Comparison of ENCODE assay signal across 29 mouse cellular contexts in genomic region chr7:126345557-126345956, GRCm38 (mm10). TPM values are rescaled to one million over a fixed set of nuclear protein-coding genes. Genes with fewer than 3 reads are reported as not detected.
DNase-seq lines count a peak whose midpoint lies in the region; ATAC-seq and TF ChIP-seq lines count a peak whose summit lies in the region.
"Had no signal": no experiment of that assay in that cellular context is flagged by ENCODE, and none has a peak within 500 bp of the region (broad histone marks: within the 10 kb centered on the region; RNA-seq: fewer than 3 reads in every experiment).

No protein-coding gene starts in this region.

- no peak overlapping the region for H3K4me2 ChIP-seq in liver, postnatal 0 days (ENCODE audit: low read depth, low read length)
- no peak overlapping the region for H3K4me2 ChIP-seq in liver, embryonic 12.5 days
- no peak overlapping the region for H3K4me2 ChIP-seq in stomach, embryonic 14.5 days (replicated peaks; ENCODE audit: low read depth, low read length)
- H3K4me2 ChIP-seq: heart, embryonic 15.5 days; intestine, embryonic 15.5 days; neural tube, embryonic 12.5 days had no signal

- no peak for TF ChIP-seq POLR2A in ES-Bruce4 (IDR thresholded peaks at IDR 0.05; ENCODE audit: insufficient read depth, low read length)
- no peak for TF ChIP-seq POLR2A in heart, adult 2 months (IDR thresholded peaks at IDR 0.05; ENCODE audit: insufficient read depth, low read depth, low read length)

- H3K4me1 ChIP-seq in liver, postnatal 0 days (ENCODE audit: insufficient read depth): no peaks in the 10 kb centered on the region
- H3K4me1 ChIP-seq in liver, embryonic 12.5 days: peaks cover 13% of the 10 kb centered on the region
- H3K4me1 ChIP-seq in ES-Bruce4 (ENCODE audit: control insufficient read depth, insufficient read depth, low read length): peaks cover 13% of the 10 kb centered on the region
- H3K4me1 ChIP-seq in stomach, embryonic 14.5 days (ENCODE audit: control insufficient read depth, insufficient read depth, low read length): no peaks in the 10 kb centered on the region
- no peaks in the 10 kb centered on the region for H3K4me1 ChIP-seq in heart, adult 2 months (ENCODE audit: control insufficient read depth, insufficient read depth, low read length)
- H3K4me1 ChIP-seq: midbrain, embryonic 10.5 days; neural tube, embryonic 12.5 days had no signal

- WGBS in liver, postnatal 0 days (ENCODE audit: insufficient replicate concordance): 56% methylated on average over 3 of the region's 3 CpGs
- WGBS in liver, embryonic 12.5 days (ENCODE audit: insufficient replicate concordance): 69% methylated on average over 3 of the region's 3 CpGs
- 58% methylated on average over 3 of the region's 3 CpGs for WGBS in stomach, embryonic 14.5 days
- whole genome bisulfite sequencing in heart, adult 2 months: 57% methylated on average over 3 of the region's 3 CpGs

- H3K4me3 ChIP-seq in liver, postnatal 0 days (ENCODE audit: low read depth, low read length): no peak overlapping the region
- no peak overlapping the region for H3K4me3 ChIP-seq in liver, embryonic 12.5 days
- H3K4me3 ChIP-seq in ES-Bruce4 (ENCODE audit: low read depth, low read length): no peak overlapping the region
- H3K4me3 ChIP-seq in stomach, embryonic 14.5 days (ENCODE audit: low read depth, low read length): no peak overlapping the region
- H3K4me3 ChIP-seq in heart, adult 2 months: no peak overlapping the region
- H3K4me3 ChIP-seq: gastrocnemius, adult 2 months; heart, embryonic 10.5 days; heart, embryonic 15.5 days; intestine, embryonic 15.5 days; midbrain, embryonic 10.5 days; myocyte; neural tube, embryonic 12.5 days had no signal

- intact Hi-C loops in heart, adult 2 months (cut with DNase I): no loop called here

- no peaks in the 10 kb centered on the region for H3K27me3 ChIP-seq in liver, postnatal 0 days (ENCODE audit: insufficient read depth, low read length)
- H3K27me3 ChIP-seq in liver, embryonic 12.5 days (replicated peaks): no peaks in the 10 kb centered on the region
- no peaks in the 10 kb centered on the region for H3K27me3 ChIP-seq in ES-Bruce4 (ENCODE audit: control insufficient read depth, insufficient read depth, low read length, poor library complexity, severe bottlenecking)
- no peaks in the 10 kb centered on the region for H3K27me3 ChIP-seq in stomach, embryonic 14.5 days (ENCODE audit: control insufficient read depth, insufficient read depth, low read length)
- H3K27me3 ChIP-seq in heart, adult 2 months (ENCODE audit: control insufficient read depth, insufficient read depth, low read length): peaks cover 2% of the 10 kb centered on the region; the same call in 1 of the 2 replicates
- H3K27me3 ChIP-seq: heart, embryonic 15.5 days; intestine, embryonic 15.5 days; neural tube, embryonic 12.5 days had no signal

- H3K79me2 ChIP-seq in heart, adult 2 months (replicated peaks; ENCODE audit: control insufficient read depth, insufficient read depth, low read length): no peaks in the 10 kb centered on the region

- DNase-seq in liver, postnatal 0 days: no peak
- DNase-seq in NIH3T3 (ENCODE audit: low read depth): peak; percentile 35
- no peak for DNase-seq in heart, adult 2 months
- DNase-seq in kidney, postnatal 10 days: no peak
- DNase-seq: adrenal gland, adult 2 months; adrenal gland, postnatal 36 days; cerebellum, adult 18-20 months; cerebellum, postnatal 10 days; gastrocnemius, adult 2 months; gastrocnemius, postnatal 36 days; kidney, adult 2 months; kidney, postnatal 4 days; left cerebral cortex, postnatal 4 days; right cerebral cortex, adult 18-20 months; right cerebral cortex, postnatal 4 days had no signal

- ATAC-seq in liver, postnatal 0 days: peak; percentile 83
- no peak for ATAC-seq in liver, embryonic 12.5 days
- ATAC-seq in stomach, embryonic 14.5 days (ENCODE audit: insufficient number of reproducible peaks, insufficient read depth, low FRiP score, low read depth): peak; percentile 58; the same call in 1 of the 2 replicates
- ATAC-seq: activated CD4-positive, CD25-positive, alpha-beta regulatory T cell, adult 4 months; forebrain, embryonic 16.5 days; hindbrain, postnatal 0 days; intestine, embryonic 15.5 days; midbrain, embryonic 16.5 days had no signal

- no peak overlapping the region for H3K27ac ChIP-seq in liver, postnatal 0 days (ENCODE audit: low read depth)
- no peak overlapping the region for H3K27ac ChIP-seq in liver, embryonic 12.5 days
- H3K27ac ChIP-seq in ES-Bruce4 (ENCODE audit: insufficient read depth, low read length): peak overlapping the region; percentile 49; the same call in 1 of the 2 replicates
- H3K27ac ChIP-seq in stomach, embryonic 14.5 days (ENCODE audit: low read length): no peak overlapping the region
- no peak overlapping the region for H3K27ac ChIP-seq in heart, adult 2 months
- H3K27ac ChIP-seq: gastrocnemius, adult 2 months; heart, embryonic 10.5 days; heart, embryonic 15.5 days; hindbrain, postnatal 0 days; intestine, embryonic 15.5 days; liver, embryonic 14.5 days; midbrain, embryonic 10.5 days; neural tube, embryonic 12.5 days had no signal

- no peak for TF ChIP-seq EP300 in liver, postnatal 0 days (IDR thresholded peaks at IDR 0.05; ENCODE audit: low read depth)
- no peak for TF ChIP-seq EP300 in ES-Bruce4 (IDR thresholded peaks at IDR 0.05; ENCODE audit: insufficient read depth, low read depth, low read length)
- no peak for TF ChIP-seq EP300 in heart, adult 2 months (IDR thresholded peaks at IDR 0.05; ENCODE audit: insufficient read depth, low read depth, low read length)

- H3K9me3 ChIP-seq in liver, postnatal 0 days (ENCODE audit: low read length): no peaks in the 10 kb centered on the region
- no peaks in the 10 kb centered on the region for H3K9me3 ChIP-seq in liver, embryonic 12.5 days (replicated peaks)
- H3K9me3 ChIP-seq in ES-Bruce4 (replicated peaks; ENCODE audit: control insufficient read depth, insufficient read depth, low read length, poor library complexity, severe bottlenecking): no peaks in the 10 kb centered on the region
- no peaks in the 10 kb centered on the region for H3K9me3 ChIP-seq in stomach, embryonic 14.5 days (ENCODE audit: control insufficient read depth, low read depth, low read length)
- H3K9me3 ChIP-seq: heart, embryonic 10.5 days; heart, embryonic 15.5 days; intestine, embryonic 15.5 days; midbrain, embryonic 10.5 days; neural tube, embryonic 12.5 days had no signal

- no peaks in the 10 kb centered on the region for H3K36me3 ChIP-seq in liver, postnatal 0 days (replicated peaks; ENCODE audit: insufficient read depth, low read length)
- H3K36me3 ChIP-seq in liver, embryonic 12.5 days: no peaks in the 10 kb centered on the region
- no peaks in the 10 kb centered on the region for H3K36me3 ChIP-seq in ES-Bruce4 (ENCODE audit: control insufficient read depth, insufficient read depth, low read length, poor library complexity, severe bottlenecking)
- no peaks in the 10 kb centered on the region for H3K36me3 ChIP-seq in stomach, embryonic 14.5 days (ENCODE audit: control insufficient read depth, insufficient read depth, low read length)
- H3K36me3 ChIP-seq in heart, adult 2 months (ENCODE audit: control insufficient read depth, insufficient read depth, low read length): no peaks in the 10 kb centered on the region
- H3K36me3 ChIP-seq: heart, embryonic 10.5 days; heart, embryonic 15.5 days; intestine, embryonic 15.5 days; midbrain, embryonic 10.5 days; neural tube, embryonic 12.5 days had no signal

- no peak for TF ChIP-seq CTCF in liver, postnatal 0 days (IDR thresholded peaks at IDR 0.05; ENCODE audit: low read depth)
- TF ChIP-seq CTCF in ES-Bruce4 (IDR thresholded peaks at IDR 0.05; ENCODE audit: low read depth, low read length): no peak
- no peak for TF ChIP-seq CTCF in heart, adult 2 months (IDR thresholded peaks at IDR 0.05)

- no peak overlapping the region for H3K9ac ChIP-seq in liver, postnatal 0 days (replicated peaks)
- H3K9ac ChIP-seq in liver, embryonic 12.5 days: no peak overlapping the region
- peak overlapping the region; percentile 49; the same call in 1 of the 2 replicates for H3K9ac ChIP-seq in ES-Bruce4 (ENCODE audit: low read depth, poor library complexity, severe bottlenecking)
- H3K9ac ChIP-seq in stomach, embryonic 14.5 days (replicated peaks; ENCODE audit: low read depth, low read length): no peak overlapping the region
- no peak overlapping the region for H3K9ac ChIP-seq in heart, adult 2 months (ENCODE audit: low read depth, low read length)
- H3K9ac ChIP-seq: heart, embryonic 15.5 days; intestine, embryonic 15.5 days; liver, embryonic 14.5 days; neural tube, embryonic 12.5 days had no signal

RNA-seq across cellular contexts. Expression of gene Lat, which starts 23.8 kb away (rescaled TPM):
- polyA plus RNA-seq in liver, postnatal 0 days (2015; fragmentation: Nextera tagmentation; extraction: Ambion mirVana): 8.7 and 9.2 TPM in 2 replicates
- polyA plus RNA-seq in liver, embryonic 12.5 days (2016; fragmentation: Nextera tagmentation; extraction: Ambion mirVana): 14.5 and 15.6 TPM in 2 replicates
- polyA plus RNA-seq in ES-Bruce4 (2011; ENCODE audit: insufficient read depth, insufficient read length, low read depth, missing spikeins): 3.0 and 4.2 TPM in 2 replicates
- 0.78 and 1.2 TPM in 2 replicates for polyA plus RNA-seq in stomach, embryonic 14.5 days (2014; fragmentation: Nextera tagmentation; extraction: Ambion mirVana)
- 1 to 10 TPM in 1 of 2 experiments, under 1 TPM in 1; 0.34 to 1.8 TPM for total RNA-seq in heart, adult 2 months (2021)
- 1.3 and 4.4 TPM in 2 replicates for polyA plus RNA-seq in heart, adult 2 months (2012; rRNA removed)
- total RNA-seq: gastrocnemius, adult 2 months had no signal

RNA-seq across cellular contexts. Expression of gene Spns1, which starts 31.7 kb away (rescaled TPM):
- polyA plus RNA-seq in liver, postnatal 0 days (2015; fragmentation: Nextera tagmentation; extraction: Ambion mirVana): 17.2 and 18.6 TPM in 2 replicates
- 27.3 and 29.1 TPM in 2 replicates for polyA plus RNA-seq in liver, embryonic 12.5 days (2016; fragmentation: Nextera tagmentation; extraction: Ambion mirVana)
- polyA plus RNA-seq in ES-Bruce4 (2011; ENCODE audit: insufficient read depth, insufficient read length, low read depth, missing spikeins): 52.3 and 62.0 TPM in 2 replicates
- polyA plus RNA-seq in stomach, embryonic 14.5 days (2014; fragmentation: Nextera tagmentation; extraction: Ambion mirVana): 38.3 and 39.5 TPM in 2 replicates
- 10 to 100 TPM; 22.3 to 31.9 TPM for total RNA-seq in heart, adult 2 months (2021)
- 57.5 and 68.8 TPM in 2 replicates for polyA plus RNA-seq in heart, adult 2 months (2012; rRNA removed)

RNA-seq across cellular contexts. Expression of gene Nfatc2ip, which starts 51.0 kb away (rescaled TPM):
- 1.4 and 1.5 TPM in 2 replicates for polyA plus RNA-seq in liver, postnatal 0 days (2015; fragmentation: Nextera tagmentation; extraction: Ambion mirVana)
- polyA plus RNA-seq in liver, embryonic 12.5 days (2016; fragmentation: Nextera tagmentation; extraction: Ambion mirVana): 3.6 and 3.7 TPM in 2 replicates
- polyA plus RNA-seq in ES-Bruce4 (2011; ENCODE audit: insufficient read depth, insufficient read length, low read depth, missing spikeins): 76.8 and 78.6 TPM in 2 replicates
- 2.6 and 3.0 TPM in 2 replicates for polyA plus RNA-seq in stomach, embryonic 14.5 days (2014; fragmentation: Nextera tagmentation; extraction: Ambion mirVana)
- total RNA-seq in heart, adult 2 months (2021): 1 to 10 TPM; 4.0 to 4.9 TPM
- polyA plus RNA-seq in heart, adult 2 months (2012; rRNA removed): 3.0 and 5.6 TPM in 2 replicates

Comparison
In these comparisons a context has a peak if more than half of its experiments do, and no peak if none do; other contexts are left out.
1. RNA of gene Nfatc2ip, which starts 51.0 kb away (polyA plus RNA-seq): 76.8 to 78.6 TPM in ES-Bruce4; 3.6 to 3.7 TPM in liver, embryonic 12.5 days, 3.0 to 5.6 TPM in heart, adult 2 months, 2.6 to 3.0 TPM in stomach, embryonic 14.5 days and 1.4 to 1.5 TPM in liver, postnatal 0 days; every median in the first group is over 10 times any median in the second.